Mouse (Mus musculus) gastrocnemius, adult 8-10 months (tissue): ENCODE measurements around the gene Car8. TPM values are rescaled to one million over a fixed set of nuclear protein-coding genes. Genes with fewer than 3 reads are reported as not detected.

ENCODE experiments used
- microRNA-seq: library from miRNA; unstranded; fragments of <30 nt; microRNA quantifications from one replicate; pipeline ENCODE4 v1.2.0, GENCODE M21; 2022
- total RNA-seq, 4 experiments: library from RNA; stranded (reverse); gene quantifications; 2 replicates each; pipeline ENCODE4 v1.2.4; 2022

The Car8 gene
- total RNA-seq, 4 experiments from 2014 or later, result 1.6 to 2.8 (median 2.1) TPM

Small RNA genes within 50 kb of the gene (microRNA-seq; reads per million reads assigned to microRNA genes)
- gene Gm25355, result not detected
